Mouse (Mus musculus) adrenal gland, adult (tissue): Measurements from ENCODE around the gene Ywhag.

Experiments used
- DNase-seq, 2 experiments: peaks; one replicate each; pipeline ENCODE4 v3.0.0; 2022 to 2023; ENCODE audit warnings: low spot score in 1 of 2; ENCODE audit not compliant: inconsistent age in 2 of 2

The Ywhag gene

GRCm38 (mm10) chr5:135952830-135953229 is 18.4 kb upstream of the Ywhag start:
- DNase-seq, result peak in 1 of 2 experiments; percentile 65

- peak in 1 of 2 experiments; percentile 61 for DNase-seq
Observed at GRCm38 (mm10) chr5:135951660-135952059, 17.2 kb upstream of the Ywhag start.

- DNase-seq, result peak; percentile 64 to 86
Observed at GRCm38 (mm10) chr5:135950710-135951412, 16.4 kb upstream of the Ywhag start.

GRCm38 (mm10) chr5:135946621-135947020 is 12.2 kb upstream of the Ywhag start:
- no peak for DNase-seq

DNA sequence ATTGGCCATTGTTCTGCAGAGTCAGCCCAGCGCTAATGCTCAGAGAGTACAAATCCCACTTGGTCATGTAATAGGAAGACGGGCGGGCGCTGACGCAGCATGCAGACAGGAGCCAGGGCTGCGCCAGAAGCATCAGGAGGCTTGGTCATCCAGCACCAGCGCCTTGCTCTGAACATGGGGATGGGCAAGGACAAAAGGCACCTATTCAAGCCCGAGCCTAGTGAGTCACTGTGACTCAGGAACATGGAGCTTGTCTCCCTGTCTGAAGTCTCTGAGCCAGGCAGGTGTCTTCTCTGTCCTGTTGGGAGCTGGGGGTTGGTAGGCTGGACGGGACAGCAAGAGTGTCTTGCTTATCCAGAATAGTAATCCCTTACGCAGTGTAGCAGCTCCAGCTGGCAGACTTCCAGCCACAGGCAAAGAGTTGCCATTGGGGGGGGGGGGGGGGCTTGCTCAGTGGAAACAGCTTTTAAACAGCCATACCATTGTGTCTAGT is 11.5 kb upstream of the Ywhag start:
- DNase-seq, result peak; percentile 68 to 80

DNA sequence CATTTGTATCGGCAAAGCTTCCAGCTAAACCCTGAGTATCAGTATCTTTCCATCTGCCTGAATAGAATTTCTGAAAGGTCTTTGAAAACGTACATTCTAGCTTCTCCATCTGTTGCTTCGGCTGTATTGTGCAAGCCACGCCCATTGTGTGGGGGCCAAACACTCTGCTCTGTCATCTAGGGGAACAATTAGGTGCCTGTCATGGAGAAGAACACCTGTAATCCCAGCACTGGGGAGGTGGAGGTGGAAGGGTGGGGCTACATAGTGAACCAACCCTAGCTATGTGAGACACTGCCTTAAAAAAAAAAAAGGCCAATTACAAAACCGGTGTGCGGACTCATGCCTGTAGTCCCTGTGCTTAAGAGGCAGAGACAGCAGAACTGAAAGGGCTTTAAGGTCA is 8.3 kb upstream of the Ywhag start:
- DNase-seq, result no peak

GRCm38 (mm10) chr5:135940587-135940986 is 6.2 kb upstream of the Ywhag start:
- DNase-seq, result peak; percentile 66 to 88

GRCm38 (mm10) chr5:135935641-135936190 is 1.3 kb upstream of the Ywhag start:
- DNase-seq, result peak in 1 of 2 experiments; percentile 33

- no peak for DNase-seq
Observed at GRCm38 (mm10) chr5:135935176-135935523, 734 bp upstream of the Ywhag start.

GRCm38 (mm10) chr5:135933900-135934441 is 445 bp downstream of the Ywhag start:
- DNase-seq, result peak in 1 of 2 experiments; percentile 78

GRCm38 (mm10) chr5:135933222-135933899 is 1.1 kb downstream of the Ywhag start:
- DNase-seq, result peak in 1 of 2 experiments; percentile 53

GRCm38 (mm10) chr5:135932359-135932758 is 2.1 kb downstream of the Ywhag start:
- DNase-seq, result peak in 1 of 2 experiments; percentile 79

- DNase-seq, result peak in 1 of 2 experiments; percentile 52
Observed at GRCm38 (mm10) chr5:135931526-135931925, 2.9 kb downstream of the Ywhag start.

DNA sequence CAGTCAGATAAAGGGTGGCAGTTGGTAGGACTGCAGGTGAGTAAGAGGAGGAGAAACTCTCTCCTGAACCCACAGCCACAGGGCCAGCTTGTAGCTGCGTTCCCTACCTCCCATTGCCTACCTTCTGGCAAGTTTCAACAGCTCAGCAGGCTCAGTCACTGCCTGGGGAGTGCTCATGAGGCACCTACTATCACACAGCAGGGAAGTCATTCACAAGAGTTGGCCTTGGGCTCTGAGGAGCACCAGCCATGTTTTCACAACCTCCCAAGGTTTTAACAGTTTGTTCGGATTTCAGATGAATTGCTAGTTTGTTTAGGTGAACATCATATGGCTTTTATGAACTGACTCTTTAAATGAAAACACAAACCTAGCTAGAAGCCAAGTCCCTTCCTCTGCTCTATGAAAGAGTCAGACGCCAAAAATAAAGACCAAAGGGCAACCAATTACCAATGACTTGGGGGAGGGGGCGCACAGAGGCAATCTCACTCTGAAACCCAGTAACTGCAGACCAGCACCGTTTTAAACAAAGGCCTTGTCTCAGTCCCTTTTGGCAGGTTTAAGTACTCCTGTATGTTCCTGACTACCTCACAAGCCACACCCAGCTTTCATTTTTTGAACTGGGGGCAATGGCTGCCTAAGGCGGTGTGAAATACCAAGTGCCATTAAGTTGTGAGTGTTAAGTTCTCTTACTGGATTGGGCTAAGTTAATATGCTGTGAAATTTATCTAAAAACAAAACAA is 4.6 kb downstream of the Ywhag start:
- peak in 1 of 2 experiments; percentile 73 for DNase-seq

DNA sequence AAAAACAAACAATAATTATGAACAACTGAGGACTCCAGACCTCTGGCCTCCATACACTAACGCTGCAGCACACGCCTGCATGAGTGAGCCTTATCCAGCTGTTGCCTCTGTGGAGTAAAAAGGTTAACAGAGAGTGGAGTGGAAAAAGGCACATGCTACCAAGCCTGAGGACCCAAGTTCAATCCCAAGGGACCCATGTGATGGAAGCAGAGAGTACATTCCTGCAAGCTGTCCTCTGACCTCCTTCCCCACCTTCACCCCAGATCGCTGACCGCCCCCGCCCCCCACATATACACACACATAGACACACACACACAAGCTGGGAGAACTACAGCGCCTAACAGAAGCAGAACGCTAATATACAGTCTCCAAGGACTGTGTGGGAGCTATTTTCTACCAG is 10.5 kb downstream of the Ywhag start:
- no peak for DNase-seq

- DNase-seq, result no peak
Observed at GRCm38 (mm10) chr5:135919902-135920301, 14.5 kb downstream of the Ywhag start.

GRCm38 (mm10) chr5:135918593-135918992 is 15.8 kb downstream of the Ywhag start:
- DNase-seq, result no peak

DNA sequence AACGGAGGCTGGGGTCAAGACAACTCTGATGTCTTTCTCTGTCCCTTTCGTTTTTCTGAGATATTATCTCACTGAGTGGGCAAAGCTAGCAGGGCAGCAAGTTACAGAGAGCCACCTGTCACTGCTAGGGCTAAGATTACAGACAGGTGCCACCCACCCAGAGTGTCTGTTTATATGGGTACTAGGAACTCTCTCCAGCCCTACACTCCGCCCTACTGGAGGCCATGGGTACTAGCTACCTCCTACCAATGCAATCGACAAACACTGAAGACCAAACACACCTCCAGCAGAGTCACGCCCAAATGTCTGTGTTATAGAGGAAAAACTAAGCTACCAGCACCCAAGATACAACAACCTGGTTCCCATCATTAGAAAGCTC is 16.4 kb downstream of the Ywhag start:
- no peak for DNase-seq

DNA sequence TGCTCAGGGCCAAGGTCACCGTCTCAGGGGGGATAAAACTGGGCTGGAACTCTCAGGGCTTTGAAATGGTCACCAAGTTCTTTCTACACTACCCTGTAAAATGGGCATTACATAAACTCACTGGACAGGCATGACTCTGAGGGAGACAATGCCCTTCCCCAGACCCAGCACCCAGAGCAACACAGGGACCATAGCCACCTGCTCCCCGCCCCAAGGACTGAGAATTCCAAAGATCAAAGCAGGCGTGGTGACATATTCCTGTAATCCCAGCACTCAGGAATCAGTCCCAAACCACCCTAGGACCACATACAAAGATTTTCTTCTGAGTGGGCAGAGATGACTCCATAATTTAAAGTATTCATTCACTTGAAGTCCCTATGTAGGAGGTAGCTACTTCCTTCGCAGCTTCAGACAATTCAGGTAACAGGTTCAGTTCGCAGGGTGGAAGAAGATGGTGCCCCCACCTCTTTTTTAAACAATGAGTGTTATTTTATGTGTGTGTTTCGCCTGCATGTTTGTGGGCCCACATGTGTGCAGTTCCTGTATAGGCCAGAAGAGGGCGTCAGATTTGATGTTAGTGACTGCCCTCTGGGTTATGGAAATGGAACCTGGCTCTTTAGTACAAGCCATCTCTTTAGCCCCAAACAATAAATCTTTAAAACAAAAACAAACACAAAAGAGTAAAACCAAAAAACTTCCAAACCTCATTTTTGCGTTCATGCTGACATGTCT is 16.9 kb downstream of the Ywhag start:
- DNase-seq, result no peak

DNA sequence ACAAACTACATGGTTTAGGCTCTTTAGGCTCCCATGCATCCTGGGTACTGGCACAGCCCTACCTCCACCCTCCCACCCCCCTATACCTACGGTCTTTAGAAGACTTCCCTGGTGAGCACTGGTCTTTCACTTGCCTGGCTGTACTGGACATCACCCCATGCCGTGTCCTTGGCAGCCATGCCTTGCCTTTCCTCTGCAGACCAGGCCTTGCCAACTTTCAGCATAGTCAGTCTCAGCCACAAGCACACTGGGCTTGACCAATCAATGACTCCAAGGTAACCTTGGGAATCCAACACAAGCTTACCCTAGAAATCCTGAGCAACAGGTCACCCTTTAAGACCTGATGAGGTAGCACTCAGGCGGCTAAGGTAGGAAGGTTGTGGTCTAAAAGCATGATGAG is 17.8 kb downstream of the Ywhag start:
- peak in 1 of 2 experiments; percentile 79 for DNase-seq
